Mouse (Mus musculus) left cerebral cortex, adult 2 months (tissue): ENCODE data around the gene Prr5. TPM values are rescaled to one million over a fixed set of nuclear protein-coding genes. Genes with fewer than 3 reads are reported as not detected.
A peak's percentile ranks its signal among the peaks of the same experiment; 100 is the strongest.

Source experiments
- DNase-seq, 2 experiments: peaks; one replicate each; pipeline ENCODE4 v3.0.0; 2021 to 2022; ENCODE audit warnings: low spot score in 2 of 2, mixed read lengths in 1 of 2; ENCODE audit errors: extremely low spot score in 1 of 2
- H3K27ac ChIP-seq: fragments of 200-600 bp; 2 replicates; pipeline ENCODE4 v1.8.1; 2022
- H3K4me3 ChIP-seq: fragments of 200-600 bp; 2 replicates; pipeline ENCODE4 v1.8.1; 2022
- CTCF ChIP-seq: fragments of 200-600 bp; IDR thresholded peaks from 2 replicates; pipeline ENCODE4 v1.8.1; 2022; ENCODE audit warnings: antibody characterized with exemption, mild to moderate bottlenecking, moderate library complexity
- intact Hi-C: fragments of 180-260 bp; cut with DNase I; formaldehyde crosslinking; loops from one replicate; pipeline ENCODE4 v1.15.1; 2025
- total RNA-seq, 2 experiments: library from RNA; stranded (reverse); gene quantifications; 2 replicates each; pipeline ENCODE4 v1.2.3; 2021

Prr5 gene
- total RNA-seq, 2 experiments from 2014 or later = 13.8 to 14.1 TPM

DNA sequence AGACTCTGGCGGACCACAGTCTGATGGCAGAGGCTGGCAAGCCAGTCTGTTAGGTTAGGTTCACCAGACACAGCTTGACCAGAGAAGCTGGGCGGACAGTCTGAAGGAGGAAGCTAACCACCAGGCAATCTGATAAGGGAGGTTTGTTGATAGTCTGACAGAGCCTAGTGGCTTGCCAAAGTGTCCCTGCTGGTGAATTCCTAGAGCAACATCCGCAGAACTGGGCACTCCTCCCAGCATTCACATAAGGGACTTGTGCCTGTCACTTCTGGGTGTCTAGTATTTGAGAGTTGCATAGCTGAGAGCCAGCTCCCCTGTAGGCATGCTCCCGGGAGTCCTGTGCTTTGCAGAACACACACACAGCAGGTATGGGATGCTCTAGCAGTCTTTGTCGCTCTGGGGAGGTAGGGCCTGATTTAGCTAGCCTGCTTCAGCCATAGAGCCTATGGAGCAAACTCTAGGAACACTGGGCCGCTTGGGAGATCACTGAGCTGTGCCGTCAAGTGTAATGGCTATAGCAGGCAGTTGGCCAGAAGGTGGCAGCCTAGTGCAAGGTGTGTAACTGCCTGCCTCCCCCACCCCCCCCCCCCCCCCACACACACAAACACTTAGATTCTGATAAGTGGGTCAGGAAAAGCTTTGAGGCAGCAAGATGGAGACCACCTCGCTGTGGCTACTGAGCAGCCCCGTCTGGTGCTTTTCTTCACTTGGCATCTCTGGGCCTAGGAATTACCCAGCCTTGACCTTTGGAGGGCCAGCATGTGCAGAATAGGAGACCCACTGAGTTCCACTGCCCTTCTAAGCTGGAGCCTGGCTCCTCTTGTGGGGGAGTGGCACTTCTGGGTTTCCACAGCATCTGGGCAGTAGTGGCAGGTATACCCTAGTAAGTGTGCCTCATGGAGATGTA lies 2.2 kb downstream of the Prr5 start:
- no peak overlapping the region for H3K4me3 ChIP-seq
- DNase-seq = peak in 1 of 2 experiments; percentile 51
- intact Hi-C loops = loop anchor here (10.0 kb wide), 1 partner anchor 253 kb away; the partner anchor contains the start of genes Gm29666 and Nup50
- H3K27ac ChIP-seq = no peak overlapping the region
- peak; percentile 45 for TF ChIP-seq CTCF

- intact Hi-C loops = loop anchor here (10.0 kb wide), 1 partner anchor 253 kb away; the partner anchor contains the start of genes Gm29666 and Nup50
These were observed 2.8 kb downstream of the Prr5 start for GRCm38 (mm10) chr15:84672308-84672615.

DNA sequence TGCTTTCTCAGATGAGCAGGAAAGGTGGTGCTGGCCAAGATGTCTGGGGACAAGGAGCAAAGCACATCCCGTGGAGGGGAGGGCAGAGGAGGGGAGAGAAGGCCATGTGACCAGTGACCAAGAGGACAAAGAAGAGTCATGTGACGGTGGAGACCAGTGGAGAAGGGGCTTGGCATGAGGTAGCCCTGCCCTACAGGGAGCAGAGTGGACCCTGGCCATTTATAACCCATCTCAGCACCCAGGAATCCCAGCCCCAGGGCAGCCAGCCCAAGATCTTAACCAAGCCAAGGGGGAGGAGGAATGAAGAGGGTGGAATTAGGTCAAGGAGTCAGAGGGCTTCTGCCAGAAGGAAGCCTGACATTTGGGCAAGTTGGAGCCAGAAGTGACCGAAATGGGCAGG lies 3.2 kb downstream of the Prr5 start:
- TF ChIP-seq CTCF = no peak
- intact Hi-C loops = loop anchor here (10.0 kb wide), 1 partner anchor 252 kb away; the partner anchor contains the start of genes Gm29666 and Nup50
- no peak overlapping the region for H3K4me3 ChIP-seq
- H3K27ac ChIP-seq = no peak overlapping the region
- no peak for DNase-seq

More at GRCm38 (mm10) chr15:84672308-84672615, 2.8 kb downstream of the Prr5 start:
- Histone ChIP-seq H3K27ac (no peak overlapping the region), H3K4me3 (no peak overlapping the region)
- no peak for DNase-seq
- TF ChIP-seq CTCF = no peak

- DNase-seq = no peak
- TF ChIP-seq CTCF = peak; percentile 52
- Histone ChIP-seq H3K4me3 (no peak overlapping the region), H3K27ac (no peak overlapping the region)
- intact Hi-C loops = loop anchor here (2.0 to 10.0 kb wide), 2 partner anchors 26 to 250 kb away; partner anchors contain the start of genes Gm29666 and Nup50
These were observed 5.1 kb downstream of the Prr5 start for GRCm38 (mm10) chr15:84674329-84675067.

DNA sequence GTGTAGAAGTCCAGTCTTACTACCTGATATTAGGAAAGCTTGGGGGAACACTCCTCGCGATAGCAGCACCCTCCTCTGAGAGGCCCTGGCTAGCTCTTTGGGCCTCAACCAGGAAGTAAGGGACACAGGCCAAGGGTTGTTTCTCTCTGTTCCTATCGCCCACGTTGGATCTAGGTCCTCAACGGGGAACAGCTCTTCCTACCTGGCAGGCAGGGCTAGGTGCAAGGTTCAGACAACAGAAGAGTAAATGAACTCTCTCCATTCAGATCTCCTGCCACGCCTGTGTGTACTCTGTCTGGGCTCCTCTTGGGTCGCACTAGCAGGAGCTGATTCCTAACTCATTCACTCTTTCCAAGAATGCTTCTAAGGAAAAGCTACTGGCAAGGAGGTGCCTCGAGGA lies 5.9 kb downstream of the Prr5 start:
- no peak for DNase-seq
- intact Hi-C loops = loop anchor here (2.0 to 10.0 kb wide), 2 partner anchors 25 to 249 kb away; partner anchors contain the start of genes Gm29666 and Nup50

GRCm38 (mm10) chr15:84677943-84678342 lies 8.5 kb downstream of the Prr5 start:
- DNase-seq = peak in 1 of 2 experiments; percentile 46
- intact Hi-C loops = loop anchor here (10.0 kb wide), 1 partner anchor 247 kb away; the partner anchor contains the start of genes Gm29666 and Nup50
- Histone ChIP-seq H3K27ac (no peak overlapping the region), H3K4me3 (no peak overlapping the region)
- no peak for TF ChIP-seq CTCF

More for the DNA sequence above, 5.9 kb downstream of the Prr5 start:
- Histone ChIP-seq H3K4me3 (no peak overlapping the region), H3K27ac (no peak overlapping the region)
- TF ChIP-seq CTCF = no peak

DNA sequence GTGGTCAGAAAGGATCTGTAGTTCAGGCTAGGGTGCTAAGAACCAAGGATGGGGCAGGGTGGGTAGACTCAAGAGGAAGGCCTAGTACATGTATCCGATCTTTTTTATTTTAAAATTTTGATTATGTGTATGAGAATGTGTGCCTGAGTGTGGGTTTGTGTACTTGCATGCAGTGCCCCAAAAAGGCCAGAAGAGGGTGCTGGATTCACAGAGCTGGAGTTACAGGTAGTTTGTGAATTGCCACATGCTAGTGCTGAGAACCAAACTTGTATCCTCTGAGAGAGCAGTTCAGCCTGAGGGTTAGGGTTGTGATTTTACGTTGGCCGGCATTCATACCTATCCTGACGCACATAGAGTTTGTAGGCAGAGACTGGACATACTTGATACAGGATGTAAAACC lies 9.7 kb downstream of the Prr5 start:
- intact Hi-C loops = loop anchor here (10.0 kb wide), 1 partner anchor 246 kb away; the partner anchor contains the start of genes Gm29666 and Nup50
- no peak for DNase-seq
- Histone ChIP-seq H3K27ac (no peak overlapping the region), H3K4me3 (no peak overlapping the region)
- peak; percentile 51 for TF ChIP-seq CTCF

DNA sequence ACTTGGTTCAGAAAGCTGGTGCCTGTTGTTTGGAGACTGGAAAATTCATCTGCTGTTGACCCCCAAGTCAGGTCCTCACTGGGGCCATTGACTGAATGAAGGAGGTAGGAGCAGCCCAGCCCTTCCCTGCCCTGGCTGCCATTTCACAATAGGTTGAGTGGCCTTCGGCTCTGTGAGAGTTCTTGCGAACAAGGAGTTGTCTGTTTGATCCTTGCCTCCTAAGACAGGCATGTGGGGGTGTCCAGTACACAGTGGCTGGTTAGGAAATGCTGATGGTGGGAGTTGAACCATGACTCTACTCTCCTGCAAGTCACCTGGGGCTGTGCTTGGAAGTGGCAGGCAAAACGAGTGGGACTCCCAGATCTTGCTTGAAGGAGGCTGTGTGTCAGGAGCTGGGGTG lies 10.4 kb downstream of the Prr5 start:
- no peak for TF ChIP-seq CTCF
- Histone ChIP-seq H3K4me3 (no peak overlapping the region), H3K27ac (no peak overlapping the region)
- DNase-seq = no peak
- intact Hi-C loops = loop anchor here (10.0 kb wide), 1 partner anchor 245 kb away; the partner anchor contains the start of genes Gm29666 and Nup50

DNA sequence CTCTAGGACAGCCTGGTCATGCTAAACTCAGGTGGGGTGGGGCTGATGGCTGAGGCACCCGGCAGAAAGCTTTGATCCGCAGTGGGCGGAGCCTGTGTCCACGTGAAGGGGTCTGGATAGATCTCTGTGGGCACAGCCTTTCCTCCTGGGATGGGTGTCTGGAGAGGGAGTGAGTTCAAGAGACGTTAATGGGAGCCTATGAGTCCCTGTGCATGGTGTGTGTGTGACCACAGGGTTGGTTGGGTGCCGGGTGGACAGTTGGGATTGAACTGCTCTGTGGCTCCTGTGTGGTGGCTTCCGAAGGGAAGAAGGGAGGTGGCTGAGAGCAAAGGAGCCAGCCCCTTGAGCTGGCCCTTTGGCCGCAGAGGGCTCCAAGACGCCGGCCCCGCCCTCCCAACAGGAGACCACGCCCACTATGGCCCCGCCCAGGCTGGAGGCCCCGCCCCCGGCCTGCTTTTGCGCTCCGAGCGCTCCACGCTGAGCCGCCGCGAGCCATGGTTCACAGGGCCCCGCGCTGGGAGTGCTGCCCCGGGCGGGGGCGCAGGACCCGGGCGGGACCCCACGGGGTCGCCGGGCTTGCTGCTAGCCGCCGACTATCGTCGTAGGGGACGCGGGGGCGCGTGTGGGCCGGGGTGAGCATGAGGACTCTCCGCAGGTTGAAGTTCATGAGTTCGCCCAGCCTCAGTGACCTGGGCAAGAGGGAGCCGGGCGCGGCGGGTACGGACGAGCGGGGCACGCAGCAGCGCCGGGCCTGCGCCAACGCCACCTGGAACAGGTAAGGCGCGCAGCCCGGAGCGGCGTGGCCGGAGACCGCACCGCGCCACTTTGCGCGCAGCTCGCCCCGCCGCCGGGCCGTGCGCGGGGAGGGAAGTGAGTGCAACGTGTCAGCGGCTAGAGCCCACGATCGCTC lies 11.4 kb downstream of the Prr5 start:
- Histone ChIP-seq H3K27ac (no peak overlapping the region), H3K4me3 (peak overlapping the region; percentile 56)
- intact Hi-C loops = no loop called here
- TF ChIP-seq CTCF = no peak
- DNase-seq = peak; percentile 64 to 67

DNA sequence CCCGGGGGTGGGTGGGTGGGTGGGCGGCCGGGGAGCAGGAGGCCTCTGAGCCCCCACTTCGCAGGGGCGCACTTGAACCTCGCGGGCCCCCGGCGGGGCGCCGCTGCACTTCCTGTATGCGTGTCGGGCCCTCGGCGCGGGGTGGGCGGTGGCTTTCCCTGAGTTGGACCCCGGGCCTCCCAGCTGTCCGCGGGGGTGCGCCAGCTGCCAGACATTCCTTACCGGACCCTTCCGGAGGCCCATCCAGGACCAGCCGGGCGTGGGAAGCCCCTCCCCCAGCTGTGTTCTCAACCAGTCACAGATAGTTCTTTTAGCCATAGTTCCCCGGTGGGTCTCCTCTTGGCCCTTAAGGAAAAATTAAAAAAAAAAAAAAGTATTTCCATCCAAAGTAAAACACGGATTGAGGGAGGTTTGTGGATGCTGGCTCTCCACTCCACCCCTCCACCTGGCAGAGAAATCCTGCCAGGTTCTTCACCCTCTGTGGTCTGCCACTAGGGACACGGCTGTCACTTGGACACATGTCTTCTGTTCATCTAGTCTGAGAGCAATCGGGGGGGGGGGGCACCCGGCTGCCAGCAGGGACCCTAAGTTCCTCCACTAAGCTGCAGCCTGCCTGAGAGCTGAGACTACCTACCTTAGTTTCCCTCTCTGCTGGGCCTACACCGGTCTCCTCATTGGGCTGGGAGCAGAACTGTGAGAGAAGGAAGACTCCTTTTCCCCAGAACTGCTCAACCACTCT lies 12.2 kb downstream of the Prr5 start:
- Histone ChIP-seq H3K27ac (no peak overlapping the region), H3K4me3 (peak overlapping the region; percentile 56)
- intact Hi-C loops = no loop called here
- no peak for DNase-seq
- TF ChIP-seq CTCF = no peak; the same call in 1 of the 2 replicates
